Mouse (Mus musculus) CD4-positive helper T cell, adult 2 months (primary cell): ENCODE data around the gene Pclaf.

Experiments used
- DNase-seq: peaks from one replicate; pipeline ENCODE4 v3.0.0-alpha.2; 2012; ENCODE audit warnings: low read depth, missing footprints, low spot score

Pclaf gene

DNA sequence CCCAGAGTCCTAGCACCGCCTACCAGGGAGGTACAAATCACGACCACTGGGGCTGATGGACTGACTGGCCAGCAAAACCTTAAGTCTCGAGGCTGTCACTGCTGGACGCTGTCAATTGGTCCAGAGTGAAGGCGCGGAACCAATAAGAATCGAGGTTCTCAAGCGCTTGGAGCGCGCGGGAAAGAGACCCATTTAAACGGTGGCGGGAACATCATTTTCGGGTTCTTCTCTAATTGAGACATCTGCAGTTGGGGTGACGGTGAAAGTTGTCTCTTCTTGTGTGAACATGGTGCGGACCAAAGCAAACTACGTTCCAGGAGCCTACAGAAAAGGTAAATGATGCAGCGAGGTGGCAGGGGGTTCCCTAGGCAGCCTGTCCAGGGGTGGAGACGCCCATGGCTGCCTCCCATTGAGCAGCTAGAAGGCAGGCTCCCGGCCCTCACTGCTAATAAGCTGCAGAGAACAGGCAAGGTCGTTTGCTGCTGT is at the start of gene Pclaf:
Gene Pclaf (plus strand): TSS at position 95 of the 486 bp plus-strand sequence.
- peak; percentile 84 for DNase-seq

DNA sequence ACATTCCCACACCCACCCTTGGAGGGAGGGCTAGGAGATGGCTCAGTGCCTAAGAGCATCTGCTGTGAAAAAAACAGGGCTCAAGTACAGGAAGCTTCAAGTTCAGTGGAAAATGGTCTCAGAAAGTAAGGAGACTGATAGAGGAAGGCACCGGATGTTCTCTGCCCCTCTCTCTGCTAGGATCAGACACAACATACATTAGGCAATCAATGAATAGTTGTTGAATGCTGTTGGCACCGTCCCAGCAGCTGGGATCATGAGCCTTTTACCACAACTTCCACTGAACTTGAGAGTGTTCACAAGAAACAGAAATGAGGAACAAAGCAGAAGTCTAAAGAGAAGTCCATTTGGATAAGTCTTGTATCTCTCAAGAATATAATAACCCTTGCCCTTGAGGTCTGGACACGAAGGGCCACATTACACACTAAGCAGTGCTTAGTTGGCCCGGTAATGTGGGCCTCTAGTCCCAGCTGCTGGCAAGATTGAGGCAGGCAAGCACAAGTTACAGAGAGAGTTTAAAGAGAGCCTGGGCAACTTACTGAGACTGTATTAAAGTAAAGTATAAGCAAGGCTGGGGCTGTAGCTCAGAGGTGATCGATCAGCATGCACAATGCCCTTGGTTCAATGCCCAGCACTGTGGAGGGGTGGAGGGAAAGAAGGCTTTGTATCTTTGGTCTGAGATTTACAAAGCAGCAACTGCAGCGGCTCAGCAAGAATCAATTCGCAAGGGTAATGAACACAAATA is 45.4 kb upstream of the Pclaf start:
- no peak for DNase-seq

DNA sequence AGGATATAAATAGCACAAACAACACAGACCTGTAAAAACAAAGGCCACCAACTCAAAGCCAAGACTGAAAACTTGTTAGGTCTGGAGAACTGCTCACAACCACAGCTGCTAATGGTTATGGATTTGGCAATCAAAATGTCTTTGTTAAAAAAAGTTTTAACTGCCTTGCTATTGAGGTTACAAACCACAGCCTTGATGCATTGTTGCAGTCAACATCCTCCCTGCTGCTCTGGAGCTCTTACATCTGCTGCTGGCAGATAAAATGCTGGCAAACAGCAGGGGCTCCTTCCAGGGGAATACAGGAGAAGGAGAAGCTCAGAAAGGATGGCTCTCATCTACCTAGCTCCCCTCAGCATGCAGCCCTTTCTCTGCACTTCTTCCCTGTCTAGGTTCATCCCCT is 41.9 kb upstream of the Pclaf start:
- DNase-seq = no peak

- DNase-seq = no peak
Observed at GRCm38 (mm10) chr9:65850203-65850602, 39.8 kb upstream of the Pclaf start.

DNA sequence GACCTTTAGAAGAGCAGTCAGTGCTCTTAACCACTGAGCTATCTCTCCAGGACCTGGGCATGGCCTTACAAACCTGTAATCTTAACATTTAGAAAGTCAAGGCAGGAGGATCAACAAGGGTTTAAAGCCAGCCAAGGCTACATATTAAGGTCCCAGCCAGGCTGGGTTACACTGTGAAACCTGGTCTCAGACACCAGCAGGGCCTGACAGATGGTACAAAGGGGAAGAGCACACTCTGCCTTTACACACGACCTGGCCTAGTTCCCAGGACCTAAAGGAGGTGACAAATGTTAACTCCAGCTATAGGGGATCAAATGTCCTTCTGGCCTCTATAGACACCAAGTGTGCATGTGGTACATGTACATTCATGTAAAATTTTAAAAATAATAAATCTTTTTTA is 30.4 kb upstream of the Pclaf start:
- DNase-seq = no peak

GRCm38 (mm10) chr9:65884564-65885315 is 5.3 kb upstream of the Pclaf start:
- peak; percentile 90 for DNase-seq

GRCm38 (mm10) chr9:65891126-65891525 is 1.1 kb downstream of the Pclaf start:
- no peak for DNase-seq

DNA sequence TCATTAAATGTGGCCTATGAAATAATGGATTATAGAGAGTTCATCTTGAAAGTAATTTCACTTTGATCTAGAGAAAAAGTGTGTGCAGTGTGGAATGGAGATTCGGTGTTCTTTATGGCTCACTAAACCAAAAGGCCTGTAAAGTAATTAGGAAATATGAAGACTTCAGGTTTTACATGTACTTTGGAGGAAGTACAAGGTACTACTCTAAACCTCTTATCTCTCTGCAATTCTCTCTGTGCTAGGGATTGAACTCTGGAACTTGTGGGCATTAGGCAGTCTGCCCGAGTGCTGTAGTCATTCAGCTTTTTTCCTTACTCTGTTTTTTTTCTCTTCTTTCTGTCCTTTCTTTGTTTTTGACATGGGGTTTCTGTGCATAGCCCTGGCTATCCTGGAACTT is 6.9 kb downstream of the Pclaf start:
- DNase-seq = no peak

DNA sequence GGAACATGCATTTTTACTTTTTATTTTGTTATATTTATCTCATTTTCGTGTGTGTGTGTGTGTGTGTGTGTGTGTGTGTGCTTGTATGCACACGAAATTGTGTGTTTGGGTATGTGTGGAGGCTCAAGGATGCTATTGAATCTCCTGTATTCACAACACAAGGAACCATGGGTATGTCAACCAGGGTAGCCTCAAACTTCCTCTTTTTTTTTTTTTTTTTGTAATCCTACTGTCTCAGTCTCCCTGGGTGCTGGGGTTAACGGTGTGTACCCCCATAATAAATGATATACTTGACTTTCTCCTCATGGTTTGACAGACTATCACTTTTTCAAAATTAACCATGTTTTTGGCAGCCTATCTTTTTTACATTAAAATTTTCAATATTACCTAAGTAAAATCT is 12.8 kb downstream of the Pclaf start:
- DNase-seq = no peak

- peak; percentile 22 for DNase-seq
Observed at GRCm38 (mm10) chr9:65903419-65903818, 13.4 kb downstream of the Pclaf start.

DNA sequence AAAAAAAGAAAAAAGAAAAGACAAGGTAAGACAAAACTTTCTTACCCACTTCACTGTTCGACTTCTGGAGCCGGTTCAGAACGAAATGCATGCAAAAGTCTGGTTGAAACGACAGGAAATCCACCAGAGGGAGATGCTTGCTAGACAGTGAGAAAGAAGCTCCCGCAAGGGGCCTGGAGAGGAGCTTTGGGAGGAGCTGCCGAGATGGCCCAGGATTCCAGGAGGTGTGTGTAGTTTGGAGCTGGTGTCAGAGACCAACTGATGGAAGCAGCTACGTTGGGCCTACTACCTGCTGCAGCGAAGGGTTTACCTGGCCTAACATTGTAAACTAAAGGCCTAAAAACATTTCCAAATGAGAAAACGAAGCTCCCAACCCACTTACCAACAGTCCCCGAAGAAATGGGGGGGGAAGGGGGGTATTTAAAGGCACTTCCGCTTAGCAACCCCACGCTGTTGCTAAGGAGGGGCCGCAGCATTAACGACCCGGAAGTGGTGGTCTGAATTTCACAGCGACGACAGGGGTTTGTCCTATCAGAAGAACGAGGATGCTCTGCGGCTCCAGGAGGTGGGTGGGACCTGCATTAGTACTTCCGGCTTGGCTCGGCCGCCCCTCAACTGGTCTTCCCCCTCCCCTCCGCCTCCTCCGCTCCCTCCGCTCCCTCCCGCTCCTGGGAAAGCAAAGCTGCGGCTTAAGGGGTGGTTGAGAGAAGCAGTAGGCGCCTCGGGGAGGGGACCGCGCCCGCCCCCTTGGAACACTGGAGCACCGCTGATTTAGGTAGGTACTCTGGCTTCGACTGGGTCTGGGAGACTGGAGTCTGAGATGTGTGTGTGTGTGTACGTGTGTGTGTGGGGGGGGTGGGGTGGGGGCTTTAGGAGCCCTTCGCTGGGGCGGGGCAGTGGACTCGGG is 18.6 kb downstream of the Pclaf start, which contains the start of the genes Trip4 and Csnk1g1:
Gene Trip4 (minus strand): TSS at position 401 of the 907 bp plus-strand sequence.
Gene Csnk1g1 (plus strand): TSS at position 531 of the 907 bp plus-strand sequence.
- DNase-seq = peak; percentile 96

DNA sequence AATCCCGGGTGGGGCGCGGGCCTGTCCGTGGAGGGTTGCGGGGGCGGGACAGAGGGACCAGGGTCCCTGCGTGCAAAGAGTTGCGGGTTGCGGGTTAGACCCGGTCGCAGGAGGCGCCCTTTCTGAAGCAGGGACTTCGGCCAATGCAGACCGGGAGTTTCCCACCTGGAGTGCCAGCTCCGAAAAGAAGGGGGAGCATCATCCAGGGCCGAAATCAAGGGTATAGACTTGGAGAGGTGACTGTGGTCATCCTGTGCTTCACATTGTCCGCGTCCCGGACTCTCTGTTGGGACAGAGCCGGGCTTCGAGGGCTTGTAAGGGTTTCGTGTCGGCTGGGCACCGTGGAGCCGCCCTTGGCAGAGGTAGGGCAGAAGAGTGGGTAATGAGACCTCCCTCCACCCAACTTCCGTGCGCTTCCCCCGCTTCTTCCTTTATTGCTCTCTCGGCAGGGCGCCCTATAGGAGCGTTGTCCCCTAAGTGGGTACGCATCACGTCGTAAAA is 19.3 kb downstream of the Pclaf start:
- peak; percentile 64 for DNase-seq

DNA sequence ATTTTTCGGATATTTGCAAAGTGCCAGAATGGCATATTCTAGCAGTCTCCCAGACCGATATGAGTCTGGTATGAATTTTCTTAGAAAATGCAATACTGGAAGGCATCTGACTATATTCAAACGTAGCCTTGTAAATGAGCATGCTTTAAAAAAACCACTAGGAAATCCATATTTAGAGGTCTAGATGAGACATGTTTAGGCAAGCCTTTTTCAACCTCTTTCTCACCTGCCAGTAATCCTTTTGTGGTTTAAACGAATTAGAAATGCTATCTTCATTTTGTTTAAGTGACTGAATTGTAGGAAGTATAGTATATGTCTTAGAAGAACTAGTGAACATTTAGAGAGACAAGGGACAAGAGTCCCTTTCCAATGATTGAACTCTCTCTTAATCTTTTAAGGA is 19.8 kb downstream of the Pclaf start:
- no peak for DNase-seq

- no peak for DNase-seq
Observed at GRCm38 (mm10) chr9:65913976-65914375, 23.9 kb downstream of the Pclaf start.

- DNase-seq = no peak
Observed at GRCm38 (mm10) chr9:65917015-65917414, 27.0 kb downstream of the Pclaf start.

GRCm38 (mm10) chr9:65928456-65928855 is 38.4 kb downstream of the Pclaf start:
- DNase-seq = no peak

DNA sequence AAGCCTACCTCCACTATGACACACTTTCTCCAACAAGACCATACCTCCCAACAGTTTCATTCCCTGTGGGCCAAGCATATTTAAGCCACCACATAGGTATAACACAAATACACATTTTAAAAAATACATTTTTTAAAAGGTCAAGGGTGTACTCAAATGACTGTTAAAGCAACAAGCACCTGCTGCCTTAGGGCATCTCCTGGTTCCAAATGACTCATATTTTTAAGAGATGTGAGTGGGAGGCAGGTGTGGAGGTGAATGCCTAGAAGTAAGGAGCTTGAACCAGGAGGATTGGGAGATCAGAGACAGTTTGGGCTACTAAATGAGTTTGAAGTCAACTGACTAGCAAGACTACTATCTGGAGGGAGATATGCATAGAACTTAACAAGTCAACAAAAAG is 39.8 kb downstream of the Pclaf start:
- no peak for DNase-seq

- no peak for DNase-seq
Observed at GRCm38 (mm10) chr9:65937566-65937965, 47.5 kb downstream of the Pclaf start.

DNA sequence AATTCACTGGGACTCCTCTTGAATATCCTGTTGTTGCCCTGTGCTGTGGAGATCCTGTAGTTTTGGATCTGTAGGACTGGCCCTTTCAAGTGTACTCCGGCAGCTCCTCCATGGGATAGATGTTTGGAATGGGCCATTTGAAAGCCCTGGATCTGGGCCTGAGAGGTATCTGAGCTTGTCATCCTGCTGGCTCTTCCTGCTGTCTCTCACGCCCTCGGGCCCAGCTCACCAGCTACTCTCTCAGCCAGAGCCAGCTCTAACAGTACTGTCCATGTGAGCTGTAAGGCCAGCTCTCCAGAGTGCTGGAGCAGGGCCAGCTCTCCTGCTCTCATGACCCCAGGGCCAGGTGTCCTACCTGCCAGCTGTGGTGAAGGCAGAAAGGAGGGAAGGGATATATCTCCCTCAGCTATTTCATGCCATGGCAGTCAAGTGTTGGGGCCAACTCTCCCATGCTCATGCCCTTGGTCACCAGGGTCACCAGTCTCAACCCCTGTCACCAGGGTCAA is 61.1 kb downstream of the Pclaf start:
- no peak for DNase-seq
